Mouse (Mus musculus): ENCODE measurements around the gene Coq5. TPM values are rescaled to one million over a fixed set of nuclear protein-coding genes. Genes with fewer than 3 reads are reported as not detected.

Gene Coq5
- polyA plus RNA-seq, 1 experiment from 2014 or later, result 55.5 TPM

DNA sequence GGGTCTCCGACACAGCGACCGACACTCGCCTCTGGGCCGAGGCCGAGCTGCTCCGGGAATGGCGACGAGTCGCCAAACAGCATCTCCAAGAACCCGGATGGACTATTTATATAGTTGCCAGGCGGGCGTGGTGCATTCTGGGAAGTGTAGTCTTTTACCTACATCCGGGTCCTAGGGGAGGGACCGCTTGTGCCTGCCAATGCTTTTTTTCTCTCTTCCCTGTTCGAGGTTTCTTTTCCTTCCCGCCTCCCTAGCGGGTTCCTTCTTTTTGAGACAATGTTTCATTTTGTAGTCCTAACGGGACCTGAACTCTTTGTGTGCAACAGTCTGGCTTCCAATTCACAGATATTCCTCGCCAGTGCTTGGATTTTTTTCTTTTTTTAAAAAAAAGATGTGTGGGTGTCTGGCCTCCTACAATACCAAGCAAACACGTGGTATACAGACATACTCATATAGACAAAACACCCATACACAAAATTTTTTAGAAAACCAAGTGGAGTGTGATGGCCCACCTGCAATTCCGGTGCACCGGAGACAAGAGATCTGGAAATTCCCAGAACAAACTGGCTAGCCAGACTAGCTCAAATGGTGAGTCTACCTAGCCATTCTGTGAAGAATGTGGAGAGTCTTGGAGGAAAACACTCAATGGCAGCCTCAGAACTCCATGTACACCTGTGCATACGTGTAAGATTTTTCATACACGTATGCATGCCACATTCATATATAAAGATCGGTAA is 6.5 kb upstream of the Coq5 start, which contains the start of gene Rnf10:
Gene Rnf10, minus strand, starts transcription at position 87 of the 737 bp plus-strand sequence.
- H3K9ac ChIP-seq (ENCODE audit: low read depth, low read length), result peak within 1 kb of the TSS; percentile 81
- ATAC-seq (ENCODE audit: low FRiP score) (peak; percentile 91), DNase-seq (ENCODE audit: low spot score) (peak; percentile 99)
- peak within 1 kb of the TSS; percentile 79 for H3K27ac ChIP-seq (ENCODE audit: low read depth, low read length)
- 0 out of 2 replicates have a peak, but pooled peaks cover 3% of the 10 kb centered on the region for H3K4me1 ChIP-seq (replicated peaks; ENCODE audit: control insufficient read depth, insufficient read depth, low read length)
- 14% methylated on average over 26 of the region's 26 CpGs for WGBS
- H3K4me3 ChIP-seq (ENCODE audit: low read depth, low read length), result peak within 1 kb of the TSS; percentile 97
- no peaks in the 10 kb centered on the region for H3K9me3 ChIP-seq (ENCODE audit: control insufficient read depth, low read length)
- H3K4me2 ChIP-seq (replicated peaks; ENCODE audit: low read depth, low read length), result peak within 1 kb of the TSS; percentile 79
- no peaks in the 10 kb centered on the region for H3K36me3 ChIP-seq (ENCODE audit: control insufficient read depth, insufficient read depth, low read length)
- H3K27me3 ChIP-seq (ENCODE audit: control insufficient read depth, insufficient read depth, low read length), result no peaks in the 10 kb centered on the region

DNA sequence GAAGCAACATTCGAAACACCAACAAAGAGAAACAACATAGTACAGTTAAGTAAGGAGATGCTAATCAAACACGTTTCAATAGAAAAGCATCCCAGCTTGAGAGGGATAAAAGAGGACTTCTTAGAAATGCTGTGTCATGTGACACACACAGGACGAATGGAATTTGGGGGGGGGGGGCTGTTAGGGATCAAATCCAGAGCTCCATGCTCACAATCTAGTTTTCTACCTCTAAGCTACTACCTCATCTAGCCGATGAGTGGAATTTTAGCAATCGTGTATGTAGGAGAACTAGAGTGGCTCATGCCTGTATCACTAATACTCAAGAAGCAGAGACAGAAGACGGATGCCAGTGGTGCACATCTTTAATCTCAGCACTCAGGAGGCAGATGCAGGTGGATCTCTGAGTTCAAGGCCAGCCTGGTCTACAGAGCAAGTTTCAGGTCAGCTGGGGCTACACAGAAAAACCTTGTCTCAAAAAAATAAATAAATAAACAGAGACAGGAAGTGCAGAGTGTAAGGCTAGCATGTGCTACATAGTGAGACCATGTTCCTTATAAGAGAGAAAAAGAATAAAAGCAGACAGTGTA is 5.8 kb upstream of the Coq5 start:
- no peak overlapping the region for H3K27ac ChIP-seq (ENCODE audit: low read depth, low read length)
- H3K9ac ChIP-seq (ENCODE audit: low read depth, low read length), result no peak overlapping the region
- H3K4me1 ChIP-seq (replicated peaks; ENCODE audit: control insufficient read depth, insufficient read depth, low read length), result 0 out of 2 replicates have a peak, but pooled peaks cover 3% of the 10 kb centered on the region
- no peaks in the 10 kb centered on the region for H3K27me3 ChIP-seq (ENCODE audit: control insufficient read depth, insufficient read depth, low read length)
- WGBS, result 82% methylated on average over 6 of the region's 6 CpGs
- ATAC-seq (ENCODE audit: low FRiP score), result no peak
- H3K36me3 ChIP-seq (ENCODE audit: control insufficient read depth, insufficient read depth, low read length), result no peaks in the 10 kb centered on the region
- no peak overlapping the region for H3K4me2 ChIP-seq (replicated peaks; ENCODE audit: low read depth, low read length)
- no peaks in the 10 kb centered on the region for H3K9me3 ChIP-seq (ENCODE audit: control insufficient read depth, low read length)
- H3K4me3 ChIP-seq (ENCODE audit: low read depth, low read length), result peak overlapping the region; percentile 97; the same call in 1 of the 2 replicates
- no peak for DNase-seq (ENCODE audit: low spot score)

DNA sequence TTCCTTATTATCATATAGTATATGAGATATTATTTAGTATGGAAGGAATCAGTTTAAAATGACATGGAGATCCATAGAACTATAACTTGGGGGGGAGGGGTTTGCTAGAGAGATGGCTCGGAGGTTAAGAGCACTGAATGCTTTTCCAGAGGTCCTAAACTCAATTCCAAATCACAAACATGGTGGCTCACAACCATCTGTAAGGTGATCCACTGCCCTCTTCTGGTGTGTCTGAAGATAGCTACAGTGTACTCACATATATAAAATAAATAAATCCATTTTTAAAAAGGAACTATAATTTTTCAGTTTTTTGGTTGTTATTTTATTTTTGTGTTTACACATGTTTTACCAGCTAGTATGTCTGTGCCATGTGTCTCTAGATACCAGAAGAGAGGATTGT is 5.1 kb upstream of the Coq5 start:
- Histone ChIP-seq H3K9ac (ENCODE audit: low read depth, low read length) (no peak overlapping the region), H3K36me3 (ENCODE audit: control insufficient read depth, insufficient read depth, low read length) (no peaks in the 10 kb centered on the region), H3K27ac (ENCODE audit: low read depth, low read length) (no peak overlapping the region), H3K4me2 (replicated peaks; ENCODE audit: low read depth, low read length) (no peak overlapping the region), H3K27me3 (ENCODE audit: control insufficient read depth, insufficient read depth, low read length) (no peaks in the 10 kb centered on the region), H3K9me3 (ENCODE audit: control insufficient read depth, low read length) (no peaks in the 10 kb centered on the region), H3K4me1 (replicated peaks; ENCODE audit: control insufficient read depth, insufficient read depth, low read length) (0 out of 2 replicates have a peak, but pooled peaks cover 3% of the 10 kb centered on the region), H3K4me3 (ENCODE audit: low read depth, low read length) (no peak overlapping the region)
- ATAC-seq (ENCODE audit: low FRiP score), result no peak
- WGBS, result 79% methylated on average over 1 of the region's 1 CpGs
- DNase-seq (ENCODE audit: low spot score), result no peak

DNA sequence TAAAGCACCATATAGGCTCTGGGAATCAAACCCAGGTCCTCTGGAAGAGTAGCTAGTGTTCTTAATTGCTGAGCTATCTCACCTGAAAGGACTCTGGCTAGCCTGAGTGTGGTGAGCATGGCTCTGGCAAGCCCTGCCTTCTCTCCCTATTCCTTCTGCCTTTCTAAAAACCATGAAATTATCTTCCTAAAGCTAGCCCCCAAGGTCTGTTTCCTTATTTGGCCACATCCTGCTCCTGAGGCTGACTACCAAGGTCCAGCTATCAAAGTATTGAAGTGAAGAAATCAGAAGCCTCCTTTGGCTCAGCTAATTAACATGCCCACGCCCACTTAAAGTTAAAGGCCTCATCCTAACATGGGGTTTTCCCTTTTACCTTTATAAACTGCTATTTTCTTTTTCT is 4.7 kb upstream of the Coq5 start:
- Histone ChIP-seq H3K9me3 (ENCODE audit: control insufficient read depth, low read length) (no peaks in the 10 kb centered on the region), H3K27ac (ENCODE audit: low read depth, low read length) (no peak overlapping the region), H3K4me2 (replicated peaks; ENCODE audit: low read depth, low read length) (no peak overlapping the region), H3K27me3 (ENCODE audit: control insufficient read depth, insufficient read depth, low read length) (no peaks in the 10 kb centered on the region), H3K9ac (ENCODE audit: low read depth, low read length) (no peak overlapping the region), H3K4me3 (ENCODE audit: low read depth, low read length) (no peak overlapping the region), H3K36me3 (ENCODE audit: control insufficient read depth, insufficient read depth, low read length) (no peaks in the 10 kb centered on the region), H3K4me1 (replicated peaks; ENCODE audit: control insufficient read depth, insufficient read depth, low read length) (0 out of 2 replicates have a peak, but pooled peaks cover 3% of the 10 kb centered on the region)
- no peak for ATAC-seq (ENCODE audit: low FRiP score)
- 93% methylated on average over 1 of the region's 1 CpGs for WGBS
- no peak for DNase-seq (ENCODE audit: low spot score)

DNA sequence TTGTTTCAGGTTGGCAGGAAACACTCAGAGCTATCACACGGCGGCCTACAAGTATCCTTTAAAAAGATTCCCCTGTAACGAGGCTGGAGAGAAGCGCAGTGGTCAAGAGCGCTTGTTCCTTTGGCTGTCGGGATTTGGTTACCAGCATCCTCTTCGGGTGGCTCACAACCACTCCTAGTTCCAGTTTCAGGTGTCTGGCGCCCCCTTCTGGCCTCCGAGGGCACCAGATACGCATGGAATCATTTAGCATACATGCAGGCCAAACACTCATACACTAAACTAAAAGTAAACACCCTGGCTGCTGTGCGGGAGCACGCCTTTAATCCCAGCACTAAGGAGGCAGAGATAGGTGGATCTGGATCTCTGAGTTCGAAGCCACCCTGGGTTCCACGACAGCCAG is 3.5 kb upstream of the Coq5 start:
- 27% methylated on average over 14 of the region's 14 CpGs for WGBS
- DNase-seq (ENCODE audit: low spot score) (peak; percentile 64), ATAC-seq (ENCODE audit: low FRiP score) (no peak)
- Histone ChIP-seq H3K9ac (ENCODE audit: low read depth, low read length) (no peak overlapping the region), H3K36me3 (ENCODE audit: control insufficient read depth, insufficient read depth, low read length) (no peaks in the 10 kb centered on the region), H3K4me2 (replicated peaks; ENCODE audit: low read depth, low read length) (no peak overlapping the region), H3K27me3 (ENCODE audit: control insufficient read depth, insufficient read depth, low read length) (no peaks in the 10 kb centered on the region), H3K27ac (ENCODE audit: low read depth, low read length) (no peak overlapping the region), H3K4me3 (ENCODE audit: low read depth, low read length) (no peak overlapping the region), H3K9me3 (ENCODE audit: control insufficient read depth, low read length) (no peaks in the 10 kb centered on the region), H3K4me1 (replicated peaks; ENCODE audit: control insufficient read depth, insufficient read depth, low read length) (peaks cover 5% of the 10 kb centered on the region; the same call in 1 of the 2 replicates)

DNA sequence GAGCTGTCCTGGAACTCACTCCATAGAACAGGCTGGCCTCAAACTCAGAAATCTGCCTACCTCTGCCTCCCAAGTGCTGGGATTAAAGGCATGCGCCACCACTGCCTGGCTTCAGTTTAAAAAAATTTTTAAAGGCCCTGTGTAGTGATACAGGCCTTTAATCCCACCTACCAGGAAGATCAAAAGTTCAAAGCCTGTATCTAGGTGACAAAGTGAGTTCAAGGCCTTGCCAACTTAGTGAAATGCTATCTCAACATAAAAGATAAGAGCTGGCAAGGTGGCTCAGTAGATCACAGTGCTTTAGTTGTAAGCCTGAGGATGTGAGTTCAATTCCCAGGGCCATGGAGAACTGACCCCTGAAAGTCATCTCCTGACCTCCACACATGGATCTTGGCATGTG is 1.4 kb upstream of the Coq5 start:
- no peak overlapping the region for H3K27ac ChIP-seq (ENCODE audit: low read depth, low read length)

DNA sequence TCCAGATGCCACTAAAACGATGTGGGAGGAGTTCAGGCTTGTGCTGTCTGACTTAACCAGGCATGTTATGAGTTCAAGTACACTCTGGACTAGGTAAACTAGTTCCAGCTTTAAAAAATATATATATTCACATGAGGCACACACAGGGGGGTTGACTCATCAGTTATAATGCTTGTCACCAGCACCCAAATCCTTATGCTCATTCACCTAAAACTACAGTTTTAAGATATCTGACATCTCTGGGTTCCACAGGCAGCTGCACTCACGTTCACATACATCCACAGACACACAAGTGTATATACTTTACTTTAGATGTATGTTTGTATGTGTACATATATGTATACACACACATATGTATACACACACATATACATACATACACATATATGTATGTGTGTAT is 681 bp upstream of the Coq5 start:
- no peak for ATAC-seq (ENCODE audit: low FRiP score)

More for the DNA sequence above, 1.4 kb upstream of the Coq5 start:
- WGBS, result 69% methylated on average over 1 of the region's 1 CpGs
- ATAC-seq (ENCODE audit: low FRiP score) (no peak), DNase-seq (ENCODE audit: low spot score) (no peak)
- no peak overlapping the region for H3K4me2 ChIP-seq (replicated peaks; ENCODE audit: low read depth, low read length)
- H3K36me3 ChIP-seq (ENCODE audit: control insufficient read depth, insufficient read depth, low read length), result no peaks in the 10 kb centered on the region
- H3K9ac ChIP-seq (ENCODE audit: low read depth, low read length), result no peak overlapping the region
- no peak overlapping the region for H3K4me3 ChIP-seq (ENCODE audit: low read depth, low read length)
- no peaks in the 10 kb centered on the region for H3K9me3 ChIP-seq (ENCODE audit: control insufficient read depth, low read length)
- H3K27me3 ChIP-seq (ENCODE audit: control insufficient read depth, insufficient read depth, low read length), result no peaks in the 10 kb centered on the region
- peaks cover 5% of the 10 kb centered on the region; the same call in 1 of the 2 replicates for H3K4me1 ChIP-seq (replicated peaks; ENCODE audit: control insufficient read depth, insufficient read depth, low read length)

DNA sequence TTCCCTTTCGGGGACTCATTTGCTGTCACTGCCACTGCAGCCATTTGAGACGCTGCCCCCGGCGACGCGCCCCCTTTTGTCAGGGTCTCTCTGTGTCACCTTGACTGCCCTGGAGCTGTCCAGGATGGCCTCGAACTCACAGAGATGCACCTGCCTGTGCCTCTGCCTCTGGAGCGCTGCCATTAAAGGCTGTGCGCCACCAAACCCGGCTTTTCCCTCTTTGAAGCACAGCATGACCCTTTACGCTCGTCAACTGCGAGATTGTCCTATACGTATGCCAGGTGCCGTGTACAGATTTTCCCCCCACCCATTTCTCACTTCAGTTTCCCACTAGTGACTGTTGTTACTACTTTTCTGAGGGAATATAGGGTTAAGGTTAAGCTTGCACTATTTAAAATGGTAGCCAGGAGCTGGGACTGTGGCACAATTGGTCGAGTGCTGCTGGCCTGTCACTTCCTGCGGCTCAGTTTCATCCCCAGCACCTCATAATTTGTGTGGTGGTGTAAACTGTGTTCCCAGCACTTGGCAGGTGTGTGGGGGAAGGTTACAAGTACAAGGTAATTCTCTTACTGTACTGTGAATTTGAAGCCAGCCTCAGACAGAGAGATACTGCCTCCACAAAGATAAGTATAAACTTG is 703 bp downstream of the Coq5 start:
- peak overlapping the region; percentile 89 for H3K4me3 ChIP-seq (ENCODE audit: low read depth, low read length)
- peak overlapping the region; percentile 42; the same call in 1 of the 2 replicates for H3K27ac ChIP-seq (ENCODE audit: low read depth, low read length)
- no peaks in the 10 kb centered on the region for H3K27me3 ChIP-seq (ENCODE audit: control insufficient read depth, insufficient read depth, low read length)
- ATAC-seq (ENCODE audit: low FRiP score) (no peak), DNase-seq (ENCODE audit: low spot score) (peak; percentile 33)
- H3K36me3 ChIP-seq (ENCODE audit: control insufficient read depth, insufficient read depth, low read length), result peaks cover 3% of the 10 kb centered on the region; the same call in 1 of the 2 replicates
- peak overlapping the region; percentile 89 for H3K4me2 ChIP-seq (replicated peaks; ENCODE audit: low read depth, low read length)
- peak overlapping the region; percentile 84 for H3K9ac ChIP-seq (ENCODE audit: low read depth, low read length)
- 11% methylated on average over 17 of the region's 17 CpGs for WGBS
- peaks cover 5% of the 10 kb centered on the region; the same call in 1 of the 2 replicates for H3K4me1 ChIP-seq (replicated peaks; ENCODE audit: control insufficient read depth, insufficient read depth, low read length)
- no peaks in the 10 kb centered on the region for H3K9me3 ChIP-seq (ENCODE audit: control insufficient read depth, low read length)

More for the DNA sequence above, 681 bp upstream of the Coq5 start:
- peaks cover 5% of the 10 kb centered on the region; the same call in 1 of the 2 replicates for H3K4me1 ChIP-seq (replicated peaks; ENCODE audit: control insufficient read depth, insufficient read depth, low read length)
- H3K4me2 ChIP-seq (replicated peaks; ENCODE audit: low read depth, low read length), result no peak overlapping the region
- no peak for DNase-seq (ENCODE audit: low spot score)
- 59% methylated on average over 2 of the region's 2 CpGs for WGBS
- H3K4me3 ChIP-seq (ENCODE audit: low read depth, low read length), result no peak overlapping the region
- no peak overlapping the region for H3K9ac ChIP-seq (ENCODE audit: low read depth, low read length)
- H3K9me3 ChIP-seq (ENCODE audit: control insufficient read depth, low read length), result no peaks in the 10 kb centered on the region
- no peaks in the 10 kb centered on the region for H3K36me3 ChIP-seq (ENCODE audit: control insufficient read depth, insufficient read depth, low read length)
- H3K27me3 ChIP-seq (ENCODE audit: control insufficient read depth, insufficient read depth, low read length), result no peaks in the 10 kb centered on the region
- no peak overlapping the region for H3K27ac ChIP-seq (ENCODE audit: low read depth, low read length)
